In genomic region chr5:115404241-115404794, GRCm38 (mm10) we compare ENCODE assay signal across 9 mouse cellular contexts. TPM values are rescaled to one million over a fixed set of nuclear protein-coding genes. Genes with fewer than 3 reads are reported as not detected.
DNase-seq lines count a peak whose midpoint lies in the region; ATAC-seq and TF ChIP-seq lines count a peak whose summit lies in the region.
"Had no signal": no experiment of that assay in that cellular context is flagged by ENCODE, and none has a peak within 500 bp of the region (broad histone marks: within the 10 kb centered on the region; RNA-seq: fewer than 3 reads in every experiment).

No protein-coding gene starts in this region.

- H3K36me3 ChIP-seq in hindbrain, embryonic 10.5 days = no peaks in the 10 kb centered on the region
- no peaks in the 10 kb centered on the region for H3K36me3 ChIP-seq in limb, embryonic 15.5 days
- H3K36me3 ChIP-seq in thymus, adult 2 months (ENCODE audit: control insufficient read depth, insufficient read depth, low read length) = no peaks in the 10 kb centered on the region

- DNase-seq in layer of hippocampus, adult 11-12 months (ENCODE audit: low spot score) = peak; percentile 28
- DNase-seq in layer of hippocampus, adult 9-10 months (ENCODE audit: low spot score) = no peak
- DNase-seq in cerebellum, postnatal 10 days = peak; percentile 38 to 42
- DNase-seq in hindbrain, embryonic 10.5 days (ENCODE audit: low spot score) = peak; percentile 84
- peak; percentile 92 for DNase-seq in retina, postnatal 1 day
- DNase-seq in thymus, adult 2 months = no peak

- peak overlapping the region; percentile 45 for H3K4me2 ChIP-seq in limb, embryonic 15.5 days

- no peaks in the 10 kb centered on the region for H3K9me3 ChIP-seq in hindbrain, embryonic 10.5 days
- no peaks in the 10 kb centered on the region for H3K9me3 ChIP-seq in limb, embryonic 15.5 days

- WGBS in hindbrain, embryonic 10.5 days = under 1% methylated on average over 18 of the region's 18 CpGs
- WGBS in limb, embryonic 15.5 days = 2% methylated on average over 18 of the region's 18 CpGs
- 19% methylated on average over 17 of the region's 18 CpGs for WGBS in thymus, adult 2 months

- ATAC-seq in limb, embryonic 15.5 days (ENCODE audit: insufficient number of reproducible peaks, low FRiP score, low TSS enrichment, low read depth) = 0 out of 2 replicates have a peak, but pooled peaks have one; percentile 55
- ATAC-seq in granulocyte monocyte progenitor cell, adult 5-6 weeks (replicated peaks; ENCODE audit: poor library complexity, severe bottlenecking) = no peak

- no peak for TF ChIP-seq CTCF in thymus, adult 2 months (IDR thresholded peaks at IDR 0.05; ENCODE audit: borderline replicate concordance, control insufficient read depth, extremely low read depth, insufficient read depth, low read length, poor library complexity)

- H3K27ac ChIP-seq in hindbrain, embryonic 10.5 days = peak overlapping the region; percentile 98
- no peak overlapping the region for H3K27ac ChIP-seq in limb, embryonic 15.5 days
- no peak overlapping the region for H3K27ac ChIP-seq in thymus, adult 2 months (ENCODE audit: control insufficient read depth, insufficient read depth, low read length)

- peak overlapping the region; percentile 43 for H3K4me3 ChIP-seq in hindbrain, embryonic 10.5 days
- H3K4me3 ChIP-seq in limb, embryonic 15.5 days = peak overlapping the region; percentile 21
- no peak overlapping the region for H3K4me3 ChIP-seq in thymus, adult 2 months (ENCODE audit: control insufficient read depth, insufficient read depth, low read length)

- H3K27me3 ChIP-seq in hindbrain, embryonic 10.5 days (ENCODE audit: insufficient read depth, poor library complexity, severe bottlenecking) = no peaks in the 10 kb centered on the region; the same call in none of the 2 replicates
- no peaks in the 10 kb centered on the region for H3K27me3 ChIP-seq in limb, embryonic 15.5 days
- peaks cover 3% of the 10 kb centered on the region; the same call in 1 of the 2 replicates for H3K27me3 ChIP-seq in thymus, adult 2 months (ENCODE audit: control insufficient read depth, insufficient read depth, low read length)

- H3K4me1 ChIP-seq in hindbrain, embryonic 10.5 days (replicated peaks) = peaks cover 81% of the 10 kb centered on the region
- peaks cover 12% of the 10 kb centered on the region for H3K4me1 ChIP-seq in limb, embryonic 15.5 days
- no peaks in the 10 kb centered on the region for H3K4me1 ChIP-seq in thymus, adult 2 months (replicated peaks; ENCODE audit: control insufficient read depth, insufficient read depth, low read length)

- H3K9ac ChIP-seq in limb, embryonic 15.5 days = no peak overlapping the region

- no peak for TF ChIP-seq POLR2A in thymus, adult 2 months (IDR thresholded peaks at IDR 0.05; ENCODE audit: control insufficient read depth, extremely low read depth, insufficient read depth, low read length, poor library complexity)

RNA-seq across cellular contexts. Expression of gene Msi1, which starts 25.1 kb away (rescaled TPM):
- polyA plus RNA-seq in hindbrain, embryonic 10.5 days (2016; fragmentation: Nextera tagmentation; extraction: Ambion mirVana) = 167 and 222 TPM in 2 replicates
- 8.2 and 8.4 TPM in 2 replicates for polyA plus RNA-seq in limb, embryonic 15.5 days (2015; fragmentation: Nextera tagmentation; extraction: Ambion mirVana)
- not detected in 2 replicates for total RNA-seq in granulocyte monocyte progenitor cell, adult 5-6 weeks (2014; fragmentation: Nextera tagmentation)
- not detected in 2 replicates for total RNA-seq in granulocyte monocyte progenitor cell, adult 5-6 weeks (2017)
- polyA plus RNA-seq in thymus, adult 2 months (2012; rRNA removed) = 6.1 and 6.6 TPM in 2 replicates
- total RNA-seq: liver, adult 2 months had no signal

RNA-seq across cellular contexts. Expression of gene Cox6a1, which starts 55.5 kb away (rescaled TPM):
- polyA plus RNA-seq in hindbrain, embryonic 10.5 days (2016; fragmentation: Nextera tagmentation; extraction: Ambion mirVana) = 875 and 1,016 TPM in 2 replicates
- polyA plus RNA-seq in limb, embryonic 15.5 days (2015; fragmentation: Nextera tagmentation; extraction: Ambion mirVana) = 800 and 820 TPM in 2 replicates
- total RNA-seq in granulocyte monocyte progenitor cell, adult 5-6 weeks (2014; fragmentation: Nextera tagmentation) = 446 and 566 TPM in 2 replicates
- 56.7 and 64.4 TPM in 2 replicates for total RNA-seq in granulocyte monocyte progenitor cell, adult 5-6 weeks (2017)
- 2,836 and 2,976 TPM in 2 replicates for polyA plus RNA-seq in thymus, adult 2 months (2012; rRNA removed)

Comparison
In these comparisons a context has a peak if more than half of its experiments do, and no peak if none do; other contexts are left out.
1. DNase-seq: peak in layer of hippocampus, adult 11-12 months (single experiment), cerebellum, postnatal 10 days (2 of 2), hindbrain, embryonic 10.5 days (single experiment) and retina, postnatal 1 day (single experiment); none in layer of hippocampus, adult 9-10 months (single experiment) and thymus, adult 2 months (single experiment).
2. RNA of gene Msi1, which starts 25.1 kb away (polyA plus RNA-seq): 167 to 222 TPM in hindbrain, embryonic 10.5 days; 8.2 to 8.4 TPM in limb, embryonic 15.5 days and 6.1 to 6.6 TPM in thymus, adult 2 months; every median in the first group is over 10 times any median in the second.